Mouse (Mus musculus) left cerebral cortex, adult 8-10 months (tissue): Measurements from ENCODE around the gene Lrp6. TPM values are rescaled to one million over a fixed set of nuclear protein-coding genes. Genes with fewer than 3 reads are reported as not detected.

Experiments used
- DNase-seq, 2 experiments: peaks; one replicate each; pipeline ENCODE4 v3.0.0; 2022; ENCODE audit warnings: low spot score in 2 of 2
- total RNA-seq, 4 experiments: library from RNA; stranded (reverse); gene quantifications; 2 replicates each; pipeline ENCODE4 v1.2.4; 2022

Lrp6 gene
- 10 to 100 TPM; 45.9 to 47.0 (median 46.4) TPM for total RNA-seq

DNA sequence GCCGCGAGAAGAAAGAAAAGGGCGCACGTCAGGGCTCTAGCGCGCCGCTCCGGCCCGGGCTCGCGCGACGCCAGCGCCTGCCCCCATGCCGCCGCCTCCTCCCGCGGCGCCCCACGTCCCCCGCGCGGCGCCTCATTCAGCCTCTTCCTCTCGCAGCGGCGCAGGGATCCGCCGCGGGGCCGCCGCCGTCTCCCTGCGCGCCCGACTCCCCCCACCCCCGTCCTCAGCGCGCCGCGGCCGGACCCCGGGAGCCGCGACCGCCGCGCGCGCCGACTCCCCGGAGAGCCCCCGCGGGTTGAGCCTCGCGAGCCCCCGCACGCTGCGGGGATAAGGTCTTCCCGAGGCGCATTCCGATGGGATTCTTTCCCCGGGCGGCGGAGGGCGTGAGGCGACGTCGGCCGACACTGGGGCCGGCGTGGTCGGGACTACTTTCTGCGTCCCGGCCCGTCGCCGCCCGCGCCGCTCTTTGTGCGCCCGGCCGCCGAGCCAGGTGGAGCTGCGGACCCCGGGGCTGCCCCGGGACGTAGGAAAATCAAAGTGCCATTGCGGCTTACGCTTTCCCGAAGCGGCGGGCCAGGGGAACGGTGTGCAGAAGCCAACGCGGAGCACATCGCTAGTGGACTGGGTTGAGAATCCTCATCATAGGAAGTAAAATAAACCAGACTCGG, at the start of gene Lrp6:
Gene Lrp6, minus strand, starts transcription at position 148 of the 668 bp plus-strand sequence.
- peak; percentile 62 to 65 for DNase-seq

DNA sequence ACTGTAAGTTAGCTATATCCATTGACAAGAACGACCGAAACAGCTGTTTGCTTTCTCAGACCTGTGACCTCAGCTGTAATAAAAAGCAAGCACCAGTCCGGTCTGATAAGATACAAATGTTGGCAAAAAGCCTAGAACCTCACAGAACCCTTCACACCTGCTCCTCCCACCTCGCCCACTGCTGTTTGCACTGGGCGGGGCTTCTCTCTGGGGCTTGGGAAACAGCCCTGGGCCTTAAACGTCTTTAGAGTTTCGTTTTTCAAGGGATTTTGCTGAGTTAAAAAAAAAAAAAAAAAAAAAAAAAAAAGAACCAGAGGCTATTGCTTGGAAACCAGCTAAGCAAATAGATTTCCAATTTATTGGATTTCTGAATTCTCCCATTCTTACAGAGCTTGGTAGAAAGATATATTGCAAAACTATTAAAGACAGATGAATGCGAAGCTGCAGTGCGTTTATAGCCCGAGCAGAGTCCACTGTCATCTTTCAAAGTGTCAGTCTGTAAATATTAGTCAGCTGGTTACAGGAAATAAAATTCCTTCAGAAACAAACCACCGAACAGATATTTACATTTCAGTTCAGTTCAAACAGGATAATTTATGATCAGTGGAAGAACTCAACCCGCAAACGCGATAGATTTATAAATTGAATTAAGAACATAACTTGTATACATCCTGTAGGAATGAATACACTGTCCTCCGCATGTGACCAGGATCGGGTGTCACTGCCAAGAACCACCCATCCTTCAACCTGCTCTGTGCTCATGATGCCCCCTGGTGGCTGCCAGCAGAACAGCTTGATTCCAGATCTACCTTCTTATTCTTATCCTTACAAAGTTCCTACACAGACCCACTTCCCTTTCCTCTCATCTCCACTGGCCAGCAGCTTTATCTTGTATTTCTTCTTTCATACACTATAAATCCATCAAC, 48.2 kb upstream of the Lrp6 start:
- peak; percentile 68 to 77 for DNase-seq

GRCm38 (mm10) chr6:134614322-134614721, 47.6 kb upstream of the Lrp6 start:
- DNase-seq: no peak

GRCm38 (mm10) chr6:134611896-134612295, 45.1 kb upstream of the Lrp6 start:
- DNase-seq: no peak

DNA sequence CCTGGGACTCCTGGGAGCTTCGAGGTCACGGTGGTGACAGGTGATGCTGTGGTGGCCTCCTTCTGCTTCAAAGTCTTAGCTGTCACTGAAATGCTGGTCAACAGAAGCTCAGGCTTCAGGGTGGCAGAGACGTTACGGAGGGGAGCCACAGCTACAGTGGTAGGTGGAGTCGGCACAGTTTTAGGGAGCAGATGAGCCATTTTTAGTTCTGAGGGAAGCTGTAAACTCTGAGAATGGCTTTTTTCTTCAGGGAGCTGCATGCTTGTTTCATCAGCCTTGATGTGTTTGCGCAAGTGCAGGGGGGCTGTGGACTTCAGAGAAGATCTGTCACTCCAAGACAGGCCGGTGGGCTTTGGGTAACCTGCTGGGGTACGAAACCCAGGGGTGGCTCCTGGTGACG, 43.6 kb upstream of the Lrp6 start:
- DNase-seq: no peak

- DNase-seq: no peak
Measured at GRCm38 (mm10) chr6:134606949-134607746, 40.4 kb upstream of the Lrp6 start.

DNA sequence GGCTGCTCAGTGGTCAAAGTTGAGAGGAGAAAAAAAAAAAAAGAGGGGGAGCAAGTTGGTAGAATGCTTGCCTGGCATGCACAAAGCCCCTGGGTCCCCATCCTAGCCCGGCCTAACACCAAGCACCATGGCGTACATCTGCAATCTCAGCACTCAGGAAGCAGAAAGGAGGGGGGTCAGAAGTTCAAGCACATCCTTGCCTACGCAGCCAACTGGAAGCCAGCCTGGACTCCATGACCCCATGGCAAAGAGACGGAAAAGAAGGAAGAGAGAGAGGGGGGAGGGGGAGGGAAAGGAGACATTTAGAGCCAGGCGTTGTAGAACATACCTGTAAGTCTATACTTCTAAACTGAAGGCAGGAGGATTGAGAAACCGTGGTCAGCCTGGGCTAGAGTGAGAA, 39.8 kb upstream of the Lrp6 start:
- DNase-seq: no peak

DNA sequence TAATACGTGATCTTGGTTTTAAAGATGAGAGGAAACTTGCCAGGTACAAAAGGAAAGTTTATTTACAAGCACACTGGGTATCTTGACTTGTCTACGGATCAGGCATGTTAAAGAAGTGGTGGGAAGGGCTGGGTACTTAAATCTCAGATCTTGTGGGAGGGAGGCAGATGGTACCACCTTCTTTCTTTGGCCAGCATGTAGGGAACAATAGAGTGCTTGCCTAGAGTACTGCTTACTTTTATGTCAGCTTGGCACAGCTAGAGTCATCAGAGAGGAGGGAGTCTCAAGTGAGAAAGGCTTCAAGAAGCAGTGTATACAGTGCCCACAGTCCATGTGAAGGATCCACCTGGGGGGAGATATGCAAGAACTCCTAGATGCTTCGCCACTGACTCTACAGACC, 38.4 kb upstream of the Lrp6 start:
- no peak for DNase-seq

DNA sequence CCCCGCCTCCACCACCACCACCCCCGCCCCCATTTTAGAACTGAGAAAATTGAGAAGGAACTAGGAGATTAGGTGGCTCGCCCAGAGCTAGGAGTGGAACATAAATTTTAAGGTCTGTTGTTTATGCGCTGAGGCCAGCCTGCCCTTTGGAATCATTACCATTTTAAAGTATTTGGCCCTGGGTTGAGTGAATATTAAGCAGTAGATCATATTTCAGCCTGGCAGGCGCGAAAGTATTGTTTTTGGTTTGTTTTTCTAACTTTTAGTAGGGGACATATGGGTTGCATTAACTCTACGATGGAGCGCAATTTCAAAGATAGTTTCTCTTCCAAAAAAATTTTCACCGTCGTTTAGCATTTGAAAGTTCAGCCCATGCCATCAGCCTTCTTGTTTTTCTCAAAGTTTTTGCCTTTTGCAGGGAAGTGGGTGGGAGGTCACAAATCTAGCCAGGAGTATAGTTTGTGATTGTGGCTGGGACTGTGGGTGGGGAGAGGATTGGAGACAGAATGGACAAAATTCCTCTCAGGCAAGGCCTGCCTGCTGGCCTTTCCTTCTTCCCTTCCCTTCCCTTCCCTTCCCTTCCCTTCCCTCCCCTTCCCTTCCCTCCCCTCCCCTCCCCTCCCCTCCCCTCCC, 35.7 kb upstream of the Lrp6 start:
- DNase-seq: no peak

DNA sequence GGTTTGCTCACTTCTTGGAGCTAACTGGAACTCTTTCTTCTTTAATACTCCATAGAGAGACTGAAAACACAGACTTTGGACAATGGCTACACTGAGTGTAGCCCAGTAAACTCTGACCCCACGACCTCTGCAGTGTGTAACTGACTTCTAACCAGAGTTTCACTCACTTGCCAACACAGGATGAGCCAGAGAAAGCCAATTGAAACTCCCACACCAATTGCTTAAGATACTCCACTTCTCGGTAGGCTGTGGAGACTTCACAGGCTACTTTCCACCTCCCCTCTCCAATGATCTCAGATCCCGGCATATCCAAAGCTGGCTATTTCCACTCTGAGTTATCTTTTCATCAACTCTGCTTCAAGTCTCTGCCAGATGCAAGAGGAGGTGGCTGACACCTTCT, 35.0 kb upstream of the Lrp6 start:
- DNase-seq: no peak

DNA sequence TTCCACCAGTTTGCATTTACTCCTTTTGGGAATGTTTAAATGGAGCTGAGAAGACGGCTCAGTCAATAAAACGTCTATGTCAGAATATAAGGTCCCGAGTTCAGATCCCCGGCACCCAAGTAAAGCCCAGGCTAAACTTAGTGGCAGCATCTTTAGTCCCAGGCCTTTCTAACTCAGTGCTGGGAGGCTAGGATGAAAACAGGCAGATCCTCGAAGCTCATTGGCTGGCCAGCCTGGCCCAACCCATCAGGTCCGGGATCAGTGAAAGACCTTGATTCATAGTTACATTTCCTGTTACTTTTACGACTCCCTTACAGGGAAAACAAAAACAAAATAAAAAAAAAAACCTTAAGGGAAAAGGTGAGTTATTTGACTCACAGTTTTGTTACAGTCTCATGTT, 34.4 kb upstream of the Lrp6 start:
- DNase-seq: no peak

GRCm38 (mm10) chr6:134599239-134599638, 32.5 kb upstream of the Lrp6 start:
- no peak for DNase-seq

DNA sequence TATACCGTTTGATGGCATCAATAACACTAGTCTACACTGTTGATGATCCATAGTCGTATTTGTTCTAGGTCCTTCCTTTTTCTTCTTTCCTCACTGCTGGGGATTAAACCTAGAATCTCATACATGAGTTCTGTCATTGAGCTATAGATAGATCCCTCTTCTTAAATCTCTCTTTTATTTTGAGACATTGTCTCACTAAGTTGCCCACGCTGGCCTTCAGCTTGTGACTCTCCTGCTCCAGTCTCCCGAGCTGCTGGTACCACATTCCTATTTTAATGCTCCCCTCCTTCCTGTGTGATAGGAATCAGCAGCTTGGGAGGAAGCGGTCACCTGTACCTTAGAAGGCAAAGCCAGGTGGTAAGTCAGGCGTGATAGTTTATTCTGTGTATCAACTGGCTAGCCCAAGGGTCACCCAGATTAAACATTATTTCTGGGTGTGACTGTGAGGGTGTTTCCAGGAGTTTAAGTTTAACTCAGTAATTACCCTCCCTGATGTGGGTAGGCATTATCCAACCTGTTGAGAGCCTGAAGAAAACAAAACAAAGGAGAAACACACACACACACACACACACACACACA, 31.0 kb upstream of the Lrp6 start:
- no peak for DNase-seq

DNA sequence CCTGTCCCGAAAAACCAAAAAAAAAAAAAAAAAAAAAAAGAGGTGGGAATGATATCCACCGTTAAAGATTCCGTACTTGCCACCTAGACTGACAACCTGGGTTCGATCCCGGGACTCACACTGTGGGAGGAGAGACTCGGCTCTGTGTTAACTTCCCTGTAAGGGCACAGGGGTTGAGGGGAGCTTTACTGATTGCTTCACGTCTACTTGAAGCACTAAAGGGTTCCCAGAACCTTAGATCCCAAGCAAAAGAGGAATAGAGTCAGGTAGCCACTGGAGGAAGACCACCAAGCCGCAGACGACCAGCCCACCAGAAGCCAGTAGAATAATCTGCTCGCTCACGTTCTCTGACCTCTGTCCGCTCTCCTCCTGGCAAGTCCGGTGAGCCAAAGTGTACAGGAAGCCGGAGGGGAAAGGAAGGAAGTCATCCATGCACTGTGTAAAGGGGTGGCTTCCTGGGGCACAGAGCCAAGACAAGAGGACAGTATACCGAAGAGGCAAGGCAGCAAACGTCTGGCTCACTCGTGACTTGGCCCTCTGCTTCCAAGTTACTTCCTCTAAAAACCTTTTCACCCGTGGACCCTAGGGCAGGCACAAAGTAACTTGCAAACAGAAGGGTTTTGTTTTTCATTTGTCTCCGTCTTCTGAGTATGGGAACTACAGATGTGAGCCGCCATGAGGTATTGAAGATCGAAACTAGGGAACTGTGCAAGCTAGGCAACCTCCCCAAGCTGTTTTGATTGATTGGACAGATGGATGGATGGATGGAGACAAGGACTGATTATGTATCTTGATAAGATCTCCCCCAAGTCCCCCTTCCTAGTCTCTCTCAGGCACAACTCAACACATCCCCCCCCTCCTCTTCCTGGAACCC, 28.0 kb upstream of the Lrp6 start:
- DNase-seq: no peak

- DNase-seq: no peak
Measured at GRCm38 (mm10) chr6:134591614-134592013, 24.8 kb upstream of the Lrp6 start.

- no peak for DNase-seq
Measured at GRCm38 (mm10) chr6:134586241-134586640, 19.5 kb upstream of the Lrp6 start.

GRCm38 (mm10) chr6:134584616-134585015, 17.9 kb upstream of the Lrp6 start:
- no peak for DNase-seq

DNA sequence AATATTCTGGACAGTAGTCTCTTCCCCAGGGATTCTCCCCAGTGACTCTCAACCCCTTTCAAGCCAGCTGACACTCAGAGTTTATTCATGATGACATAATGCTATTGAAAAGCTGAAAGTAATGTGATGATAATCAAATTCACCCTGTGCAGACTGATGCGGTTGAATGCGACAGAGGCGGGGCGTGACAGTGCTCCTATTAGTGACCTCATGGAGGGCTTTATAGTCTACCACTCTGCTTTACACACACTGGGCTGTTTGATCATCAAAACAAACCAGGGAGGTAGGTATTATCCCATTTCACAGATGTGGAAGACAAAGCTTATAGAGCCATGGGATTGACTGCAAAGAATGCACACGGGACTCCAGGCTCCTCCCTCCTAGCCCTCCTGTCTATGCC, 15.3 kb upstream of the Lrp6 start:
- DNase-seq: no peak

DNA sequence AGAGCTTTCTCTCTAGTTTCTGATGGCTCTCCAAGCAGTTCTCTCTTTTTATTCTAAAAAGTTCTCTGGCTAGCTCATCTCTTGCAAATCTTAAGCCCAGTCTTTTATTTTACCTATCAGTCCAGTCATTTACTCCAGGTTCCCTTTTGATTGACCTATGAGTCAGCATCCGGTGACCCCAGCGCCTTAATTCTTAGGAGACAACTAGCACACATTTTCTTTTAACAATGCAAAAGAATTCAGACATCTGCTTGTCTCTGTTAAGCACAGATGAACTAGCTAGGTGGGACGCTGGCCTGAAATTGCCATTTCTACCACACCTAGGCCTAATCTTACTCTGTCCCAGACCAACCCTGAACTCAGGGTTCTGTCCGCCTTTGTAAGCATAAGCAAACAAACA, 12.7 kb upstream of the Lrp6 start:
- no peak for DNase-seq

DNA sequence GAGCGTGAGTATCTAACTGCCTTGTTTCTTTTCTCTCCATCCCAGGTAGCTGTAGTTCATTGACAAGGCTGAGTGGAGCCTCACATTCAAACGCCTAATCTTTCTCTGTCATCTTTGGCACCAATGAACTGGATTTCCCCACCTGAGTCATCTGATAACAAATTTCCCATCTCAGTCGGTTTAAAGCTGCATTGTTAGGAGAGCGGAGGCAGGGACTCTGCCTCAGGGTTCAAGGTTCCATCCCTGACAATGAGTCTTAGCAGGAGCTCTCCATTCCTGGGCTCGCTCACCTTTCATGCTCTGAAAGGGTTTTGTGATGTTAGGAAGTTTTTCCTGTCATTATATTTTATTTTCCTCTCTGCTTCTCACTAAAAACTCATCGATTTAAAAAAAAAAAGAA, 11.3 kb upstream of the Lrp6 start:
- DNase-seq: no peak
